Mouse (Mus musculus) small intestine, adult 10 weeks (tissue): ENCODE results near the gene Efhd2. TPM values are rescaled to one million over a fixed set of nuclear protein-coding genes. Genes with fewer than 3 reads are reported as not detected.

Source experiments
- polyA plus RNA-seq: library from polyadenylated mRNA; stranded (reverse); fragments of 350-450 nt; fragmentation: Illumina TruSeq; extraction: RNeasy Lipid Tissue Mini Kit (QIAGEN cat#74804); gene quantifications from one replicate; pipeline ENCODE4 v1.2.3, GENCODE M21; 2014; ENCODE audit warnings: low replicate concordance

The Efhd2 gene
- 9.1 TPM for polyA plus RNA-seq

GRCm38 (mm10) chr4:141874601-141875460 is at the start of gene Efhd2:
Efhd2 (minus strand) TSS chr4:141874920.

GRCm38 (mm10) chr4:141845999-141846398 is 28.7 kb downstream of the Efhd2 start, which contains the start of gene Ctrc:
Ctrc (minus strand) TSS chr4:141846359.

GRCm38 (mm10) chr4:141826060-141826459 is 48.7 kb downstream of the Efhd2 start, which contains the start of gene Cela2a:
Cela2a (minus strand) TSS chr4:141826160.

Other genes with a start within 250 kb of the Efhd2 start
- gene Plekhm2, start 210.0 kb downstream of the Efhd2 start, polyA plus RNA-seq = not detected
- not detected for gene Rsc1a1, start 189.3 kb downstream of the Efhd2 start, polyA plus RNA-seq
- 55.1 TPM for gene Ddi2, start 151.5 kb downstream of the Efhd2 start, polyA plus RNA-seq
- gene Agmat, start 128.2 kb downstream of the Efhd2 start, polyA plus RNA-seq = 0.82 TPM
- gene Dnajc16, start 84.0 kb downstream of the Efhd2 start, polyA plus RNA-seq = 3.1 TPM
- 10.7 TPM for gene Casp9, start 81.3 kb downstream of the Efhd2 start, polyA plus RNA-seq
- 501 TPM for gene Cela2a, start 48.8 kb downstream of the Efhd2 start, polyA plus RNA-seq
- not detected for gene Ctrc, start 28.6 kb downstream of the Efhd2 start, polyA plus RNA-seq
- not detected for gene Fhad1, start 140.2 kb upstream of the Efhd2 start, polyA plus RNA-seq
- gene Tmem51, start 209.4 kb upstream of the Efhd2 start, polyA plus RNA-seq = not detected